Mouse (Mus musculus) erythroblast, adult 5-6 weeks (primary cell): Measurements from ENCODE around the gene Zfp697. TPM values are rescaled to one million over a fixed set of nuclear protein-coding genes. Genes with fewer than 3 reads are reported as not detected.
"Not testable (repeated sequence)": the region's sequence is repeated elsewhere in the genome, so short reads cannot be mapped to it uniquely, and the experiment has no call there.

ENCODE experiments used
- ATAC-seq: replicated peaks from 2 replicates; pipeline ENCODE4 v1.8.0; 2016; ENCODE audit warnings: moderate number of reproducible peaks, mild to moderate bottlenecking, moderate TSS enrichment, inconsistent platforms; ENCODE audit not compliant: poor library complexity, low FRiP score, severe bottlenecking
- total RNA-seq, 2 experiments: library from RNA; stranded (forward) in 1 of 2; stranded (reverse) in 1 of 2; fragments of 150-400 nt in 1 of 2; fragments of 200-764, 138-1000 nt in 1 of 2; gene quantifications; 2 replicates each; pipeline versions ENCODE4 v1.2.3 to v1.2.4; 2015 to 2017; ENCODE audit warnings: low replicate concordance in 2 of 2

Gene Zfp697
- total RNA-seq, 2 experiments from 2014 or later: 0.09 to 1.2 TPM

DNA sequence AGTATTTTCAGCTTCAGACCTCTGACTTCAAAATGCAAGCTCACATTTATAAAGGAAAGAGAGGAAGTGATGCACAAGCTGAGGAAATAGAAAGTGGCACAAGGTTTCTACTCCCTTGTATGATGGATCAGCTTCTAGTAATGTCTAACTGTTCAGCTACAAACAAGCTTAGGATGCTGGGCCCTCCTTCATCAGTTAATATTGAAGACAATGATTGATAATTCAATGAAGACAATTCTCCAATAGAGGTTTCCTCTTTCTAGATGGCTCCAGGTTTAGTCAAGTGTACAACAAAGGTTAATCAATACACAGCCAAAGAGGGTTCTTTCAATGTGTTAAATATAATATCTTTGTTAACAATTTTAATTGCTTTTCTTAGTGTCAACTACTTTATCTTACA, 206.4 kb downstream of the Zfp697 start, which contains the start of gene Gm10681:
Gm10681 (minus strand) TSS at position 101 of the 400 bp plus-strand sequence.
- no peak for ATAC-seq

GRCm38 (mm10) chr3:98613540-98613939, 231.3 kb downstream of the Zfp697 start:
- ATAC-seq: not testable (repeated sequence)

DNA sequence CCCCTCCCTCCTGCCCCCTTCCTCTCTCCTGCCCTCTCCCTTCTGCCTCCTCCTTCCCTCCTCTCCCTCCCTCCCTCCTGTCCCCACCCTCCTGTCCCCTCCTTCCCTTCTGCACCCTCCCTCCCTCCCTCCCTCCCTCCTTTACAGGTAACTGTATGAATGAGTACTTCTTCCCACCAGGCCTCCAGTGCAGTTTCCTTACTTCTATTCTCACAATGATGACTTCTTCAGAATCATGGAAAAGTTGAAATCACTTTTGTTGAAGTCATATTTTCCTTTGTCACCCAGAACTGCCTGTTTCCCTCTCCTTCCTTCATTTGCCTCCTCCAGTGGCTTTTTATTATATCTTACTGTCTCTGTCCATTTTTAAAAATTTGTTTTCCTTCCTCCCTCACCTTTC, 231.7 kb downstream of the Zfp697 start:
- no peak for ATAC-seq

- not testable (repeated sequence) for ATAC-seq
Measured at GRCm38 (mm10) chr3:98614406-98614927, 232.2 kb downstream of the Zfp697 start.

- ATAC-seq: not testable (repeated sequence)
Measured at GRCm38 (mm10) chr3:98616244-98616643, 234.0 kb downstream of the Zfp697 start.

- not testable (repeated sequence) for ATAC-seq
Measured at GRCm38 (mm10) chr3:98616786-98617185, 234.5 kb downstream of the Zfp697 start.

DNA sequence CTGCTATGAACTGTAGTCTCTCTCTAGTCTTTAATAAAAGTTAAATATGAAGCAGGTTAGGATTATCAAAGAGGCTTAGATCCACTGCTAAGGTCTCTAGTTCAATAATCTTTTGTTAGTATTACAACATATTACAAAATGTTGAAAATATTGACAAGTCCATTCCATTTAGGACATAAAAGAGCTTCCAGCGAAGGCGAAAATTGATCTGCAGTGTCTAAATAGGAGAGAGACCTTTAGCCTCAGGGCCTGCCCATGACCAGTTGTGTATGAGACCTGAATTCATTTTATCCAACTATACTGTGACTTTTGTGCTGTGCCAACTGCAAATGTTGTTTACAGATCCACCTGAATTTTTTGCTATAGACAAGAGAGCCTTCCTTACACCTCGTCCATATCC, 247.4 kb downstream of the Zfp697 start:
- ATAC-seq: no peak

- ATAC-seq: no peak
Measured at GRCm38 (mm10) chr3:98630152-98630551, 247.9 kb downstream of the Zfp697 start, which contains the start of gene Hsd3b5. Gene Hsd3b5 (minus strand): TSS chr3:98630252.

DNA sequence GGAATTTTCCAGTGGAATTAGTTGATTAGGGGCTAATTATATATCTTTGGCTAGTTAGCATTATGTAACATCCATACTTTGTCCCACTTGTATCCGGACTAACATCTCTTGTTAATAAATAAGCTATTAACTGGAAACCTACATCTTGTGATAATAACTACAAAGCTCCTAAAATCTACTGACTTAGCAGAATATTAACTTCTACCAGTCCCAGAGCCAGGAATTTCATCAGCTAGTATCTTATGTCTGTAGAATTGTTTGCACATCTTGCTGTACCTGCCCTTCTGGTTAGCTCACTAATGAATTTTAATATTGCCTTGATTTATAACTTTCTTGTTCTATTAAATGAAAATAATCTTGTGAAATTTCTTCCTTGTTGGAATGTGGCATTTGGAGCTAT, 252.9 kb downstream of the Zfp697 start:
- ATAC-seq: no peak

DNA sequence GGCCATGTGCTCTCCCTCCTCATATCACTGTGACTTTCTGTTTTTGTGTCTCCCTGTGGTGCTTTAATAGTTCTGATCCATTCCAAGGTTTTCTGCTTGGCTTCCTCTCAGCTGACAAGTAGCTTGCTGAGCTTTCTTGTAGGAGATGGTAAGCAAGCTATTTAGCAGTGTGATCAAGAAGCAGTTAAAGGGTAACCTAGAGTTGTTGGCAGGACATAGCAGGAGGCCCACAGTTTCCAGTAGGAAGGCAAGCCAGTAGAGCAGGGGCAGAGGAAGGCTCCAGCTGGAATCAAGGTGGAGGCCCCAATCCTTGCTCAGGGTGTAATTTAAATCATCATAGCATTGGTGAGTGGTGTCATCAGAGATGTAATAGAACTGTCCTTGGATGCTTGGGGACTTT, 298.5 kb downstream of the Zfp697 start:
- no peak for ATAC-seq

DNA sequence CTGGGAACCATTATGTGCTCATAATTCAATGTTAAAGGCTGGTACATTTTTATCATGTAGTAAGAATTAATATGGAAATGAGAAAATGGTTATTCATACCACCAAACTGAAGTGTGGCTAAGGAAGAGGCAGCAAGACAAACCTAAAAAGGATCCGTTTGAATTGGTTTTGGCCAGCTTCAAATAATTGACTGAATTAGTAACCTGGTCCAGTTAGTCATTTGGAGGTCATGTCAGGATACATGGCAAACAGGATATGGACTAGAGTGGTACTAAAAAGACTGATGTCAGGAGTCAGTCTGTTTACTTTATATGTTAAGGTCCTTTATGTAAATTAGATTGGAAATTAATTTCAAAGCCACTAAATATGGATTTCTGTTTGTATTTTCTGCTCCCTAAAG, 300.1 kb downstream of the Zfp697 start:
- ATAC-seq: no peak

DNA sequence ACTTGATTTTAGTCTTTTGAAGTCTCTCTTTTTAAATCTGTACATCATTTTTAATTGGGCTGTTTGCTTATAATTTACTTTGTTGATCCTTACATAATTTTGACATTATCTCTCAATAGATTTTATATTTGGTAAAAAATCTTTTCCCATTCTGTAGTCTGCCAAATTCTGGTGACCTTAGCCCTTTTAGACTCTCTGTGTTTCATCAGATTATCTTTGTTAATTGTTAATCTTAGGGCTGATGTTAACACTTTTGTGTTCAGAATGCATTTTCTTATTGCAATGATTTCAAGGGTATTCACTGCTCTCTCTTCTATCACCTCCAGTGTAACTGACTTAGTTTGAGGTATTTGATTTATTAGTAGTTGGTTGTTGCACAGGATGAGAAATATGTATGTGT, 338.5 kb downstream of the Zfp697 start:
- ATAC-seq: no peak

DNA sequence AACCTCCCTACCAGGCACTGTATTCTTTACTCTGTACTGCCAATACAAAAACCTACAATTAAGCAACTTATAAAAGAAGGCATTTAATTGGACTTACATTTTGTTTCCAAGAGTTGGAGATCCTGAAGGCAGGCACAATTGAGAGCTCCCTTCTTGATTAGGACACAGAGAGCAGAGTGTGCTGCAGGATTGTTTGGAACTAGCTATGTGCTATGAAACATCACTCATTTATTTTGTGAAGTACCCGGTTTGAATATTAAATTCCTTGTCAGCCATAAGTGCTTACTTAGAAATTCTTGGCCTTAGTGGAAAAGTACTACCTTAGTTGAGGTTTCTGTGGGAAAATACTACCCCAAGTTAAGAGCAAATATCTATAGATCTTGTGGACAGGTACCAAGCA, 342.1 kb downstream of the Zfp697 start, which contains the start of gene Hsd3b2:
Hsd3b2 (minus strand) TSS at position 168 of the 400 bp plus-strand sequence.
- ATAC-seq: no peak

DNA sequence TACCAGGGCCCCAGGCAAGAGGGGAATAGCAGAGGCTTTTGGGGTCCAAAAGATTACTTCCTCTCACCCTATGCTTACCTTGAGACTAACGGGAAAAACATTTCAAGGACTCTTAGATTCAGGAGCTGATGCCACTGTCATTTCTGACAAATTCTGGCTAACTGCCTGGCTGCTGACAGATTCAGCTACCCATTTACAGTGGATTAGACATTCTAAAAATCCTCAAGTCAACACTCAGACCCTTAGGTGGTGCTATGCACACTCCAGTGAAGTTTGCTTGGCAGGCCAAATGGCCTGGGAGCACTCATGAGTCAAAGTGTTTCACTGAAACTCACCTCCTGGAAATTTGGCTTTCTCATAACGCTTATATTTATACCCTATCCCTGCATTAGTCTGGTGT, 344.0 kb downstream of the Zfp697 start:
- ATAC-seq: no peak

DNA sequence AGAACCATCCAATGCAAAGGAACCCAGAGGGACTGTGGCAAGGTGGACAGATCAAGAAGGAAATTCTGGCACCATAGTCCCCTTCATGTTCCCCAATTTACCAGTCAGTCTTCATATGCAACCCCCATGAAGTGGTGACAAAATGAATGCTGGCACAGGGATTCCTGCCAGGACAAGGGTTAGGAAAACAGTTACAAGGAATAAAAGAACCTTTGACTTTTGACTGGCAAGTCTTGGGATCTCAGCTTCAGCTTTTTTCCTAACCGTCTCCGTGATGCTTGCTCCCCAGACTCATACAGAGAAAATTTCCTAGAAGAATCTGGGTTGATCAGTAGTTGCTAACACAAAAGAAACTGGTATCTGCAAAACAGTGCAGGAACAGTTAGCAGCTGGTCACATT, 351.5 kb downstream of the Zfp697 start:
- ATAC-seq: no peak

GRCm38 (mm10) chr3:98734340-98734739, 352.1 kb downstream of the Zfp697 start:
- no peak for ATAC-seq

- not testable (repeated sequence) for ATAC-seq
Measured at GRCm38 (mm10) chr3:98741043-98741442, 358.8 kb downstream of the Zfp697 start.

GRCm38 (mm10) chr3:98752171-98752570, 369.9 kb downstream of the Zfp697 start:
- ATAC-seq: no peak

DNA sequence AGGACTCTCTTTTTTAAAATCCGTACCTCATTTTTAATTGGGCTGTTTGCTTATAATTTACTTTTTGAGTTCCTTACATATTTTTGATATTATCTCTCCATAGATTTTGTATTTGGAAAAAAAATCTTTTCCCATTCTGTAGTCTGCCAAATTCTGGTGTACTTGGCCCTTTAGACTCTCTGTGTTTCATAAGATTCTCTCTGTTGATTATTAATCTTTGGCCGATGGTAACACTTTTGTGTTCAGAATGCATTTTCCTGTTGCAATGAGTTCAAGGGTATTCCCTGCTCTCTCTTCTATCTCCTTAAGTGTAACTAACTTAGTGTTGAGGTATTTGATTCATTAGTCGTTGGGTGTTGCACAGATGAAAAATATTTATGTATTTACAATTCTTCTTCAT, 374.6 kb downstream of the Zfp697 start:
- no peak for ATAC-seq

DNA sequence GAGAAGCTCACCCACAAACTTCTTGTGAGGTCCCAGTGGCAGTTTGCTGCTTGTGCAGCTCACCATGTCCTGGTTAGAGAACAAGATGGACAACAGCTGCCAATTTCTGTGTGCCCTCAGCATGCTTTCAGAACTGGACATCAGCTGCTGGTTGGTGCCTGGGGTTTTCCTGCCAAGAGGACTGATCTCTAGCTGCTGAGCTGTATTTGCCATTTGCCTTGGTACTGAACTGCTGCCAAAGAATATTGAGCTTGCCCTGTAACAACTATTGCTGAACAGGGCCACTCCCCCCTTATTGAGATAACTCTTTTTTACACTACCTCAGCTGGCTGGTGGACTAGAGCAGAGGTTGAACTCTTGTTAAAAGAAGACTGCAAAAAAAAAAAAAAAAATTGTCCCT, 381.9 kb downstream of the Zfp697 start:
- no peak for ATAC-seq

DNA sequence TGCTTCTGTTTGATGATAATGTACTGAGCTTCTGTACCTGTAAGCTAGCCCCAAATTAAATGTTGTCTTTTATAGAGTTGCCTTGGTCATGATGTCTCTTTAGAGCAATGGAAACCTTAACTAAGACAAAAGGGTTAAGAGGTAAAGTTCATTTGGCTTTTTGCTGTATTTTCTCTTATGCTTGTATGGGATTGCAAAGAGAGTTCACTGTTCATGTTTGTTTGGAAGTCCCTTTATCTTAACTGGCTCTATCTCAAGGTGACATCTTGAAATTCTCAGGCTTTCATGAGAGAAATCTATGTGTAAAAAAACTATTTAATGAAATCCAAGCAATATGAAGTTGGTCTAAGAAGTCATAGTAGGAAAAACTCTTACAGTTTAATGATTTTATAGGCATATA, 398.7 kb downstream of the Zfp697 start:
- ATAC-seq: no peak

- no peak for ATAC-seq
Measured at GRCm38 (mm10) chr3:98782181-98782868, 400.1 kb downstream of the Zfp697 start.
